Mouse (Mus musculus) C2C12 (cell line): ENCODE measurements around the gene Mapkap1.

Source experiments
- CTCF ChIP-seq: IDR thresholded peaks from one replicate; pipeline ENCODE4 v1.5.1; 2011; ENCODE audit not compliant: control insufficient read depth, insufficient read depth, insufficient read length
- MAX ChIP-seq: IDR thresholded peaks from one replicate; pipeline ENCODE4 v1.6.1; 2011; ENCODE audit warnings: mild to moderate bottlenecking, control low read depth

DNA sequence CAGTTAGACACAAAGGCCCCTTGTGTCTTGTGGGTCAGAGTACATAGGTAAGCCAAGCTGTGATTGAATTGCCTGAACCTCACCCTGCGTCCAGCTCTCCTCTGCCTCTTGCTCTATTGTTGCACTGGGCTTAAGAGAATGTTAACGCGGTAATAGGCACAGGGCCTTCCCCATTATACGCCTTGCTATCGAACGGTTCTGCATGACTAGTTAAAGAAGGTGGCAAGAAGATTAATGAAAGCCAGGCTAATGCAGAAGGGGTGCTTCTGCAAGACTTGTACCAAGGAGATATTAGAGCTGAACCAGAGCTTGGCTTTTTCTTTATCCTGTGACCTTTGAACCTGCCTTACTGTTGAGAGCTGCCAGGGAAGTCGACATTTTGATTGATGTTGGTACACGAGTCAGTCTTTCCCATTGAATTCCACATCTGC, 195.6 kb downstream of the Mapkap1 start:
- TF ChIP-seq CTCF, result no peak
- no peak for TF ChIP-seq MAX
